Mouse (Mus musculus): Measurements from ENCODE around the gene Vmn2r67. TPM values are rescaled to one million over a fixed set of nuclear protein-coding genes. Genes with fewer than 3 reads are reported as not detected.

The Vmn2r67 gene
- not detected in 4 replicates for total RNA-seq (2023)

GRCm38 (mm10) chr7:85155898-85156297 is at the start of gene Vmn2r67:
Gene Vmn2r67, minus strand, starts transcription at chr7:85155998.

Other genes starting within 250 kb of the Vmn2r67 start
- gene Vmn2r65, start 191.9 kb downstream of the Vmn2r67 start, total RNA-seq (2023): not detected in 4 replicates
- gene Vmn2r66, start 143.7 kb downstream of the Vmn2r67 start, total RNA-seq (2023): not detected in 4 replicates
- gene Vmn2r68, start 81.8 kb upstream of the Vmn2r67 start, total RNA-seq (2023): not detected in 4 replicates